Mouse (Mus musculus) intestine, embryonic 14.5 days (tissue): ENCODE measurements at regions not wholly inside any gene's neighbourhood (a gene's known extent, or its start where the extent isn't known, plus 50 kb on each side); places are given as distances from the start of the nearest gene placed in this dataset.

ENCODE experiments used
- ATAC-seq: fragments of 200-750 bp; cut with Nextera tagmentation; replicated peaks from 2 replicates; pipeline ENCODE4 v1.8.0; 2017; ENCODE audit warnings: low read depth, moderate number of reproducible peaks, moderate TSS enrichment, moderate library complexity; ENCODE audit not compliant: low FRiP score, low TSS enrichment
- DNase-seq: peaks from one replicate; pipeline ENCODE4 v3.0.0-alpha.2; 2018; ENCODE audit warnings: low spot score
- H3K27ac ChIP-seq: fragments of 300-500 bp; sonication (generic); 2 replicates; pipeline ENCODE4 v1.5.1; 2014; ENCODE audit warnings: low read depth, mild to moderate bottlenecking, control low read depth
- H3K27me3 ChIP-seq: fragments of 300-500 bp; sonication (generic); replicated peaks from 2 replicates; pipeline ENCODE4 v1.6.1; 2014; ENCODE audit warnings: low read length, control low read depth; ENCODE audit not compliant: control insufficient read depth, insufficient read depth
- H3K36me3 ChIP-seq: fragments of 300-500 bp; sonication (generic); 2 replicates; pipeline ENCODE4 v1.6.1; 2014; ENCODE audit warnings: low read length, control low read depth; ENCODE audit not compliant: control insufficient read depth, insufficient read depth
- H3K4me1 ChIP-seq: fragments of 300-500 bp; sonication (generic); replicated peaks from 2 replicates; pipeline ENCODE4 v1.6.1; 2014; ENCODE audit warnings: low read length, control low read depth, mixed read lengths; ENCODE audit not compliant: control insufficient read depth, insufficient read depth
- H3K4me2 ChIP-seq: fragments of 300-500 bp; sonication (generic); 2 replicates; pipeline ENCODE4 v1.6.1; 2014; ENCODE audit warnings: low read length
- H3K4me3 ChIP-seq: fragments of 300-500 bp; sonication (generic); 2 replicates; pipeline ENCODE4 v1.5.1; 2014; ENCODE audit warnings: low read depth, low read length, control low read depth, mixed read lengths
- H3K9ac ChIP-seq: fragments of 300-500 bp; sonication (generic); 2 replicates; pipeline ENCODE4 v1.6.1; 2014; ENCODE audit warnings: mild to moderate bottlenecking, low read length
- H3K9me3 ChIP-seq: fragments of 300-500 bp; sonication (generic); 2 replicates; pipeline ENCODE4 v1.6.1; 2016; ENCODE audit warnings: low read length, control low read depth; ENCODE audit not compliant: control insufficient read depth
- WGBS: fragments of 180-500 bp; shearing (Covaris S2); extraction: QIAGEN DNeasy Blood & Tissue Kit; methylation state at CpG from one replicate; pipeline ENCODE4 v1.1.7; 2014; 5-methylcytosine and 5-hydroxymethylcytosine counted together

GRCm38 (mm10) chr4:103421541-103421951 is 107.9 kb downstream of the Oma1 start:
- no peaks in the 10 kb centered on the region for H3K9me3 ChIP-seq
- no peak overlapping the region for H3K4me3 ChIP-seq
- H3K27ac ChIP-seq: no peak overlapping the region
- WGBS: 14% methylated on average over 2 of the region's 2 CpGs
- ATAC-seq (no peak), DNase-seq (no peak)
- no peaks in the 10 kb centered on the region for H3K36me3 ChIP-seq
- H3K27me3 ChIP-seq: no peaks in the 10 kb centered on the region
- H3K9ac ChIP-seq: no peak overlapping the region
- peaks cover 4% of the 10 kb centered on the region; the same call in 1 of the 2 replicates for H3K4me1 ChIP-seq
- no peak overlapping the region for H3K4me2 ChIP-seq

DNA sequence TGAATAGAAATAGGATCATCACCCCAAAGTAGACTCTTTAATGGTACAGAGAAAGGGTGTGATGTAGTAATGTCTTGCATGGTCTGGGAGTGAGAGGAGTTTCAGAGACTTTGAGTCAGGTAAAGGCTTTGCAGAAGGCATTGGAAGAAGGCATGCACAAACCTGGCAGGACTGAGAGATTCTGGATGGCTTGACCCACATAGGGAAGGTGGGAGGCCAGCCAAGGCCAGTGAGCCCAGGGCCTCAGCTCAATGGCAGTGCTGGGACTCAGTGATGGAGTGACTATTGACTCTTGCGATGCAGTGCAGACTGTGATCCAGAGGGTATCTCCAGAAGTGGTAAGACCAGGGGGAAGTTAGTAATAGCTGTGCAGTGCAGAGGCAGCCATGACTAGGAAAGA is 127.8 kb downstream of the Oma1 start:
- Histone ChIP-seq H3K4me1 (no peaks in the 10 kb centered on the region), H3K9me3 (no peaks in the 10 kb centered on the region), H3K27ac (no peak overlapping the region), H3K4me3 (no peak overlapping the region), H3K4me2 (no peak overlapping the region), H3K9ac (no peak overlapping the region), H3K36me3 (no peaks in the 10 kb centered on the region), H3K27me3 (no peaks in the 10 kb centered on the region)
- 95% methylated on average over 1 of the region's 1 CpGs for WGBS
- ATAC-seq: no peak
- DNase-seq: no peak

DNA sequence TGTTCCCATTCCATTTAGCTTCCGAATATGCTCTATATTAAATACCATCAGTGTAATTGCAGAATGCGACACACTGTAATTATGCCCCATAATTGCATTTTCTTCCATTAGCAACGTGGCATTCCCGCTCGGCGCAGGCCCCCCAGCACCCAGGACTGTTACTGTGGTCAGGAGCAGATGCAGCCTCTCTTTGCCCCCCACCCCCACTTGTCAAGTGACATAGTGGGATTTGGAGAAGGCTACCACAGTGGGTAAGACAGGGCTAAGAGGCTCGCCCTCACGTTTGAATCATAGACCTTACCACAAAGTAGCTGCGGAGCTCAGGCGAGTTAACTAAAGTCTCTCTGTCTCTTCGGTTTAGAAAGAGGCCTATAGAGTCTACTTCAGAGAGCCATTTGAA is 128.3 kb downstream of the Oma1 start:
- Histone ChIP-seq H3K27ac (no peak overlapping the region), H3K9ac (no peak overlapping the region), H3K4me1 (no peaks in the 10 kb centered on the region), H3K9me3 (no peaks in the 10 kb centered on the region), H3K27me3 (no peaks in the 10 kb centered on the region), H3K4me3 (no peak overlapping the region), H3K36me3 (no peaks in the 10 kb centered on the region), H3K4me2 (no peak overlapping the region)
- 89% methylated on average over 11 of the region's 11 CpGs for WGBS
- DNase-seq (no peak), ATAC-seq (no peak)

- 75% methylated on average over 1 of the region's 1 CpGs for WGBS
Measured at GRCm38 (mm10) chr4:103449276-103449675, 135.7 kb downstream of the Oma1 start.

DNA sequence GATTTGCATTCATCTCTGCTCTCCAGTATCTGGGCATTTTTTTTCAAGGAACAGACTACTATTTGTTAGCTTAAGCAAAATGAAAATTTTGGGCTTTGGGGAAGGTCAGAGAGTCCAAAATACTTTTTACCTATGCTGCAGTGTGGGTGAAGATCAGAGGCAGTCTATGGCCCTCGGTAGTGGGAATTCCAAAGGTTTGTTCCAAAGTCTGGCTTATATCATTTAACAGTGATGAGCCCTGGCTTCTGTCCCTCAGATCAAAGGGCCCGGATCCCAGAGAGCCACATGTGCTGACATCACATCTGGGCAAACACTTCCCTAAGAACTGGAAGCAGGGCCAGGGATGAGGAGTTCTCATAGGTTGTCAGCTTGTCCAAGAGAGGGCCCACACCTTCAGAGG is 136.5 kb downstream of the Oma1 start:
- H3K27ac ChIP-seq: no peak overlapping the region
- no peaks in the 10 kb centered on the region for H3K4me1 ChIP-seq
- no peaks in the 10 kb centered on the region for H3K36me3 ChIP-seq
- no peak overlapping the region for H3K9ac ChIP-seq
- ATAC-seq (no peak), DNase-seq (no peak)
- no peaks in the 10 kb centered on the region for H3K9me3 ChIP-seq
- H3K4me3 ChIP-seq: no peak overlapping the region
- H3K27me3 ChIP-seq: no peaks in the 10 kb centered on the region
- 73% methylated on average over 2 of the region's 2 CpGs for WGBS
- H3K4me2 ChIP-seq: no peak overlapping the region

More at GRCm38 (mm10) chr4:103449276-103449675, 135.7 kb downstream of the Oma1 start:
- Histone ChIP-seq H3K4me2 (no peak overlapping the region), H3K4me1 (no peaks in the 10 kb centered on the region), H3K9me3 (no peaks in the 10 kb centered on the region), H3K36me3 (no peaks in the 10 kb centered on the region), H3K27ac (no peak overlapping the region), H3K27me3 (no peaks in the 10 kb centered on the region), H3K9ac (no peak overlapping the region), H3K4me3 (no peak overlapping the region)
- ATAC-seq: no peak
- no peak for DNase-seq

GRCm38 (mm10) chr4:103455458-103455857 is 141.8 kb downstream of the Oma1 start:
- Histone ChIP-seq H3K27ac (no peak overlapping the region), H3K9ac (no peak overlapping the region), H3K27me3 (no peaks in the 10 kb centered on the region), H3K9me3 (no peaks in the 10 kb centered on the region), H3K4me1 (no peaks in the 10 kb centered on the region), H3K36me3 (no peaks in the 10 kb centered on the region), H3K4me2 (no peak overlapping the region), H3K4me3 (no peak overlapping the region)
- DNase-seq (no peak), ATAC-seq (no peak)
- 60% methylated on average over 2 of the region's 2 CpGs for WGBS

DNA sequence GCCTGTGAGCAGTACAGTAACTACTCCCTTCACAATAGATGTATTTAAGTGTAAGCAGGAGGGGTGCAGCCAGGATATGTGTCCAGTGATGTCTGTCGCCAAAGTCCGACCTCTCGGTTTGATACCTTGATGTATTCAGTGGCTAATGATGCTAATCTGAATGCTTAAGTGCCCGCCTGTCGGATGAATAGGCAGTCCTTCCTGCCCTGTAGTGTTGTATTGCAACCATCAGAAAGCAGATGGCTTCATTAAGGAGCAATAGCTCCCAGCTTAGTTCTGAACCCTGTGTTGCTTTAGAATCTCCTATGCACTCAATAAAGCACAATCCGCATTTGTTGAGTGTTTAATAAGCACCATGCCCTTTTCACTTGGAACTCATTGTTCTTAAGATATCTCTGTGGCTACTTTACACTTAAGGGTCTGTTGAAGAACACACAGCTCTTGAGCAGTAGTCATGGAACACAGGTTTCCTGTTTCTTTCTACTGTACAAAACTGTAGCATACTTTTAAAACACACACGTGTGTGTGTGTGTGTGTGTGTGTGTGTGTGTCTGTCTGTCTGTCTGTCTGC is 152.5 kb downstream of the Oma1 start:
- no peak for ATAC-seq

DNA sequence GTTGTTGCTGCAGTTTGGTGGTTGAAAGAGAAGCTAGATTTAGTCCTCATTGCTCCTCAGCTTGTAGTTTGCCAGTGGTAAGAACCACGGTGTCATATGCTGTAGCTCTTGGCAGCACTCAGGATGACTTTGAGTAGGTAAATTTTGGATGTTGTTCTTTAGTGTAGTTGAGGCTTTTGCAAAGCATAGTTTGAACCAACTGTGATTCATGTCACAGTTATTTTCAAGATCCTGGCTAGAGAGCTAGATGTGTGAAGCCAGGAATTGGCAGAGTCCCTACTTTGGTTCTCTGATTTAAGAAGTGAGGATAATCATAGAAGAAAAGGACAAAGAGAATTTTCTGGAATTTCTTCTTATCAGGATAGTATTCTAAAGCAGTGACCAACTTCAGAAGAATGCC is 143.6 kb upstream of the Dab1 start:
- H3K27ac ChIP-seq: no peak overlapping the region
- H3K36me3 ChIP-seq: no peaks in the 10 kb centered on the region
- DNase-seq: no peak
- WGBS: 83% methylated on average over 1 of the region's 1 CpGs
- no peaks in the 10 kb centered on the region for H3K4me1 ChIP-seq
- no peak for ATAC-seq
- H3K4me2 ChIP-seq: no peak overlapping the region
- H3K9ac ChIP-seq: no peak overlapping the region
- no peak overlapping the region for H3K4me3 ChIP-seq
- no peaks in the 10 kb centered on the region for H3K27me3 ChIP-seq
- no peaks in the 10 kb centered on the region for H3K9me3 ChIP-seq

More for the DNA sequence above, 152.5 kb downstream of the Oma1 start:
- Histone ChIP-seq H3K27me3 (no peaks in the 10 kb centered on the region), H3K9ac (no peak overlapping the region), H3K4me2 (no peak overlapping the region), H3K27ac (no peak overlapping the region), H3K4me3 (no peak overlapping the region), H3K4me1 (no peaks in the 10 kb centered on the region), H3K9me3 (no peaks in the 10 kb centered on the region), H3K36me3 (no peaks in the 10 kb centered on the region)
- no peak for DNase-seq
- 86% methylated on average over 7 of the region's 7 CpGs for WGBS

DNA sequence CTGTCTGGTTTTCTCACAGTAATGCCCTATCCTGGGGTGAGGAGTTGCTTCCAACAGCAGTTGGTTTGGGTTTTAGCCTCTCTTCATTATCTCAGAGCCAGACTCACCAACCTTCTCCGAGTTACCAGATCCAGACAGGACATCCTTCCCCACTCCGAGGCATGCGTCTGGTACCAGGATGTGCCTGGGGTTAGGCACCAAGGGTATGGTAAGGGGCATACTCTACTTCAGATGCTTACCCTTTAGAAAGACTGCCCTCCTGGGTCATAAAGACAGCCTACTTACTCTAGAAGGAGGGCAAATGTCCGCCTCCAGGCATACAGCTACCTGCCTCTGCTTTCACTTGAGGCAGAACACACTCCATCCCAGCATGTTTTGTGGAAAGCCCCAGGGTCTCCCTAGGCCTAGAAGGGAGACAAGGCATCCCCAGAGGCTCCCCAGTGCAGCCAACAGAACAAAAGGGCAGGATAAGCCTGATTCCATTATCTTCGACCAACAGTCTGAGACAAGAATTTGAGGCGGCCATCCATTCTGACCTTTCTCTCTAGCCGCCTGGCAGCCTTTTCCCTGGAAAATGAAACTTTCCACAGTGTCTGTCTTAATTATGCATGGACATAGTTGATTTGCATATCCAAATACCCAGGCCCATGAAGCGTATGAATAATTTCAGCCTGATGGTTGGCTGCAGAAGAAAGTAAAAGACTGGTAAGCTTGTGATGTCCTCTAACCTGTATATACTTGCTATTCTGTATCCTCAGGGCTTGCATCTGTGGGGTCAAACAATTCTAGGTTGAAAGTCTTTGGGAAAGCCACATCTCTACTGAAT is 132.8 kb upstream of the Dab1 start:
- ATAC-seq: no peak

More for the DNA sequence above, 132.8 kb upstream of the Dab1 start:
- Histone ChIP-seq H3K9me3 (no peaks in the 10 kb centered on the region), H3K27ac (no peak overlapping the region), H3K4me1 (no peaks in the 10 kb centered on the region), H3K9ac (no peak overlapping the region), H3K36me3 (no peaks in the 10 kb centered on the region), H3K27me3 (no peaks in the 10 kb centered on the region), H3K4me3 (no peak overlapping the region), H3K4me2 (no peak overlapping the region)
- DNase-seq: no peak
- 75% methylated on average over 8 of the region's 8 CpGs for WGBS
